In genomic region chr4:115904375-115904774, GRCm38 (mm10) we compare ENCODE assay signal across 17 mouse cellular contexts. TPM values are rescaled to one million over a fixed set of nuclear protein-coding genes. Genes with fewer than 3 reads are reported as not detected.
A peak's percentile ranks its signal among the peaks of the same experiment; 100 is the strongest.
DNase-seq lines count a peak whose midpoint lies in the region; ATAC-seq lines count a peak whose summit lies in the region.
"Had no signal": no experiment of that assay in that cellular context is flagged by ENCODE, and none has a peak within 500 bp of the region (broad histone marks: within the 10 kb centered on the region; RNA-seq: fewer than 3 reads in every experiment).

No protein-coding gene starts in this region.

- H3K4me1 ChIP-seq in kidney, embryonic 15.5 days: 0 out of 2 replicates have a peak, but pooled peaks cover 6% of the 10 kb centered on the region
- H3K4me1 ChIP-seq in neural tube, embryonic 11.5 days (ENCODE audit: control insufficient read depth, insufficient read depth, low read length): peaks cover 14% of the 10 kb centered on the region

- H3K27ac ChIP-seq in kidney, embryonic 15.5 days: no peak overlapping the region
- no peak overlapping the region for H3K27ac ChIP-seq in neural tube, embryonic 11.5 days (ENCODE audit: low read depth, low read length)
- H3K27ac ChIP-seq: hindbrain, embryonic 15.5 days; layer of hippocampus, adult 2 months; liver, embryonic 14.5 days had no signal

- DNase-seq in kidney, adult 18-20 months: no peak
- DNase-seq in embryo, embryonic 10.5 days (ENCODE audit: low spot score): peak; percentile 70
- peak; percentile 23 for DNase-seq in forelimb bud, embryonic 11.5 days (ENCODE audit: low read depth, low spot score)
- DNase-seq in neural tube, embryonic 11.5 days (ENCODE audit: low spot score): peak; percentile 74
- DNase-seq in frontal cortex, postnatal 36 days (ENCODE audit: low spot score in 2 of 2): no peak
- no peak for DNase-seq in left cerebral cortex, adult 18-20 months (ENCODE audit: low spot score in 2 of 2)
- DNase-seq: adrenal gland, adult 2 months; cerebellum, postnatal 10 days; gastrocnemius, postnatal 10 days; lung, postnatal 14 days had no signal

- 2% methylated on average over 12 of the region's 12 CpGs for WGBS in kidney, embryonic 15.5 days
- 4% methylated on average over 12 of the region's 12 CpGs for WGBS in neural tube, embryonic 11.5 days

- no peak overlapping the region for H3K4me2 ChIP-seq in kidney, embryonic 15.5 days
- no peak overlapping the region for H3K4me2 ChIP-seq in neural tube, embryonic 11.5 days (ENCODE audit: low read depth)
- H3K4me2 ChIP-seq: heart, embryonic 11.5 days; hindbrain, embryonic 15.5 days had no signal

- peak; percentile 72 for ATAC-seq in kidney, embryonic 15.5 days (replicated peaks; ENCODE audit: low FRiP score)
- peak; percentile 92 for ATAC-seq in neural tube, embryonic 11.5 days (ENCODE audit: insufficient read depth, low FRiP score, low TSS enrichment)
- no peak for ATAC-seq in megakaryocyte-erythroid progenitor cell, adult 5-6 weeks (replicated peaks; ENCODE audit: low FRiP score, low TSS enrichment, poor library complexity, severe bottlenecking)

- no peaks in the 10 kb centered on the region for H3K9me3 ChIP-seq in kidney, embryonic 15.5 days (replicated peaks)
- no peaks in the 10 kb centered on the region for H3K9me3 ChIP-seq in neural tube, embryonic 11.5 days (ENCODE audit: control insufficient read depth, low read length)
- H3K9me3 ChIP-seq: hindbrain, embryonic 15.5 days had no signal

- no peak overlapping the region for H3K4me3 ChIP-seq in kidney, embryonic 15.5 days (replicated peaks)
- H3K4me3 ChIP-seq in neural tube, embryonic 11.5 days (ENCODE audit: low read depth, low read length): no peak overlapping the region
- H3K4me3 ChIP-seq: erythroblast, embryonic 14.5 days; hindbrain, embryonic 15.5 days; layer of hippocampus, adult 2 months had no signal

- H3K9ac ChIP-seq in kidney, embryonic 15.5 days: no peak overlapping the region
- no peak overlapping the region for H3K9ac ChIP-seq in neural tube, embryonic 11.5 days (ENCODE audit: low read length)
- H3K9ac ChIP-seq: hindbrain, embryonic 15.5 days; liver, embryonic 14.5 days had no signal

- peaks cover 94% of the 10 kb centered on the region for H3K27me3 ChIP-seq in kidney, embryonic 15.5 days
- H3K27me3 ChIP-seq in neural tube, embryonic 11.5 days (ENCODE audit: control insufficient read depth, insufficient read depth, low read length): peaks cover 77% of the 10 kb centered on the region

- H3K36me3 ChIP-seq in kidney, embryonic 15.5 days: no peaks in the 10 kb centered on the region
- no peaks in the 10 kb centered on the region for H3K36me3 ChIP-seq in neural tube, embryonic 11.5 days (ENCODE audit: control insufficient read depth, insufficient read depth, low read length)
- H3K36me3 ChIP-seq: hindbrain, embryonic 15.5 days had no signal

RNA-seq across cellular contexts. Expression of gene 6430628N08Rik, which starts 13.9 kb away (rescaled TPM):
- not detected in 2 replicates for polyA plus RNA-seq in kidney, embryonic 15.5 days (2015; fragmentation: Nextera tagmentation; extraction: Ambion mirVana)
- not detected in 2 replicates for polyA plus RNA-seq in neural tube, embryonic 11.5 days (2014; fragmentation: Nextera tagmentation; extraction: Ambion mirVana)
- total RNA-seq in megakaryocyte-erythroid progenitor cell, adult 5-6 weeks (2014; fragmentation: Nextera tagmentation): not detected in 2 replicates
- total RNA-seq in megakaryocyte-erythroid progenitor cell, adult 5-6 weeks (2017): not detected in 2 replicates
- total RNA-seq in left cerebral cortex, adult 18-20 months (2021): under 1 TPM; 0.56 to 0.67 TPM
- total RNA-seq: adrenal gland, adult 2 months; gastrocnemius, postnatal 10 days; layer of hippocampus, adult 2 months had no signal
- polyA plus RNA-seq: adrenal gland, adult 2 months; erythroblast, embryonic 14.5 days; heart, embryonic 11.5 days; liver, embryonic 14.5 days had no signal

RNA-seq across cellular contexts. Expression of gene Kncn, which starts 20.2 kb away (rescaled TPM):
- 0.08 TPM in 1 of 2 replicates, not detected in the other for polyA plus RNA-seq in kidney, embryonic 15.5 days (2015; fragmentation: Nextera tagmentation; extraction: Ambion mirVana)
- polyA plus RNA-seq in neural tube, embryonic 11.5 days (2014; fragmentation: Nextera tagmentation; extraction: Ambion mirVana): not detected in 2 replicates
- total RNA-seq in megakaryocyte-erythroid progenitor cell, adult 5-6 weeks (2014; fragmentation: Nextera tagmentation): not detected in 2 replicates
- total RNA-seq in megakaryocyte-erythroid progenitor cell, adult 5-6 weeks (2017): not detected in 2 replicates
- under 1 TPM; 0.28 to 0.30 TPM for total RNA-seq in left cerebral cortex, adult 18-20 months (2021)
- total RNA-seq: adrenal gland, adult 2 months; gastrocnemius, postnatal 10 days had no signal
- polyA plus RNA-seq: heart, embryonic 11.5 days had no signal

RNA-seq across cellular contexts. Expression of gene Dmbx1, which starts 35.4 kb away (rescaled TPM):
- polyA plus RNA-seq in kidney, embryonic 15.5 days (2015; fragmentation: Nextera tagmentation; extraction: Ambion mirVana): not detected in 2 replicates
- polyA plus RNA-seq in neural tube, embryonic 11.5 days (2014; fragmentation: Nextera tagmentation; extraction: Ambion mirVana): 0.38 and 0.77 TPM in 2 replicates
- not detected in 2 replicates for total RNA-seq in megakaryocyte-erythroid progenitor cell, adult 5-6 weeks (2014; fragmentation: Nextera tagmentation)
- total RNA-seq in megakaryocyte-erythroid progenitor cell, adult 5-6 weeks (2017): not detected in 2 replicates
- not detected for total RNA-seq in left cerebral cortex, adult 18-20 months (2021)
- total RNA-seq: adrenal gland, adult 2 months; gastrocnemius, postnatal 10 days; layer of hippocampus, adult 2 months had no signal
- polyA plus RNA-seq: adrenal gland, adult 2 months; erythroblast, embryonic 14.5 days; heart, embryonic 11.5 days; liver, embryonic 14.5 days had no signal

Comparison
In these comparisons a context has a peak if more than half of its experiments do, and no peak if none do; other contexts are left out.
1. DNase-seq: peak in embryo, embryonic 10.5 days (single experiment), forelimb bud, embryonic 11.5 days (single experiment) and neural tube, embryonic 11.5 days (single experiment); none in kidney, adult 18-20 months (single experiment), frontal cortex, postnatal 36 days (0 of 2) and left cerebral cortex, adult 18-20 months (0 of 2).